Mouse (Mus musculus): ENCODE measurements around the gene Fstl1. TPM values are rescaled to one million over a fixed set of nuclear protein-coding genes. Genes with fewer than 3 reads are reported as not detected.

Gene Fstl1
- polyA plus RNA-seq, 1 experiment from 2014 or later: 175 TPM

- no peak overlapping the region for H3K27ac ChIP-seq
- no peak overlapping the region for H3K4me2 ChIP-seq (replicated peaks)
- peaks cover 24% of the 10 kb centered on the region for H3K4me1 ChIP-seq
- no peaks in the 10 kb centered on the region for H3K27me3 ChIP-seq (replicated peaks)
- 75% methylated on average over 6 of the region's 6 CpGs for WGBS
- no peak for ATAC-seq (ENCODE audit: low FRiP score, low read depth)
- H3K9me3 ChIP-seq: 0 out of 2 replicates have a peak, but pooled peaks cover 8% of the 10 kb centered on the region
- H3K9ac ChIP-seq: no peak overlapping the region
- H3K4me3 ChIP-seq: no peak overlapping the region
- 0 out of 2 replicates have a peak, but pooled peaks cover 3% of the 10 kb centered on the region for H3K36me3 ChIP-seq
These were observed 32.9 kb downstream of the Fstl1 start for GRCm38 (mm10) chr16:37809623-37809992.

- Histone ChIP-seq H3K27ac (no peak overlapping the region), H3K4me1 (peaks cover 28% of the 10 kb centered on the region), H3K36me3 (peaks cover 4% of the 10 kb centered on the region; the same call in 1 of the 2 replicates), H3K4me2 (replicated peaks) (no peak overlapping the region), H3K9me3 (no peaks in the 10 kb centered on the region), H3K27me3 (replicated peaks) (no peaks in the 10 kb centered on the region), H3K9ac (no peak overlapping the region), H3K4me3 (no peak overlapping the region)
- ATAC-seq (ENCODE audit: low FRiP score, low read depth): no peak
- WGBS: 90% methylated on average over 8 of the region's 8 CpGs
These were observed 35.2 kb downstream of the Fstl1 start for GRCm38 (mm10) chr16:37811874-37812273.

DNA sequence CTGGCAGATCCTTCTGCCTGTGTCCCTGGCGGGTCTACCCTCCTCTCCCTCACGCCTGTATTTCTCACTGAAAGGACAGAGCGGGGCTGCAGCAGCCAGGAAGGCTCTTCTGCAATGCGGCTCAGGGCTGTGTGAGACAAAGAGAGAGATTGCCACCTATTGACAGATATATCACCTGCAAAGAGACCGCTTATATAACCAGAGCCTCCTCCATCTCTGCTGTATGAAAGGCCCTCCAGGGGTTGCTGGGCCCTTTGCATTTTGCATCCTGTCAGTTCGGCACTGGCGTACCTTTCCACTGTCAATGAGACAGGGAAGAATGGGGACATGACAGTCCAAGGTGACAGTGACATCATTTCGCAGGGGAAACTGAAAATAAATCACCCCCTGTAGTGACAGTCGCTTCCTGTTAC is 35.8 kb downstream of the Fstl1 start:
- Histone ChIP-seq H3K4me2 (replicated peaks) (0 out of 2 replicates have a peak overlapping the region, but pooled peaks have one; percentile 2), H3K9ac (no peak overlapping the region), H3K27me3 (replicated peaks) (no peaks in the 10 kb centered on the region), H3K9me3 (no peaks in the 10 kb centered on the region), H3K36me3 (peaks cover 4% of the 10 kb centered on the region; the same call in 1 of the 2 replicates), H3K27ac (no peak overlapping the region), H3K4me1 (peaks cover 28% of the 10 kb centered on the region), H3K4me3 (no peak overlapping the region)
- WGBS: 48% methylated on average over 9 of the region's 9 CpGs
- ATAC-seq (ENCODE audit: low FRiP score, low read depth): peak; percentile 63

GRCm38 (mm10) chr16:37813691-37814382 is 37.2 kb downstream of the Fstl1 start:
- no peak overlapping the region for H3K4me3 ChIP-seq
- no peaks in the 10 kb centered on the region for H3K27me3 ChIP-seq (replicated peaks)
- 0 out of 2 replicates have a peak overlapping the region, but pooled peaks have one; percentile 7 for H3K27ac ChIP-seq
- H3K4me2 ChIP-seq (replicated peaks): peak overlapping the region; percentile 45
- 34% methylated on average over 5 of the region's 5 CpGs for whole genome bisulfite sequencing
- ATAC-seq (ENCODE audit: low FRiP score, low read depth): 0 out of 2 replicates have a peak, but pooled peaks have one; percentile 8
- H3K9ac ChIP-seq: no peak overlapping the region
- H3K4me1 ChIP-seq: peaks cover 28% of the 10 kb centered on the region
- H3K9me3 ChIP-seq: no peaks in the 10 kb centered on the region
- peaks cover 14% of the 10 kb centered on the region for H3K36me3 ChIP-seq

DNA sequence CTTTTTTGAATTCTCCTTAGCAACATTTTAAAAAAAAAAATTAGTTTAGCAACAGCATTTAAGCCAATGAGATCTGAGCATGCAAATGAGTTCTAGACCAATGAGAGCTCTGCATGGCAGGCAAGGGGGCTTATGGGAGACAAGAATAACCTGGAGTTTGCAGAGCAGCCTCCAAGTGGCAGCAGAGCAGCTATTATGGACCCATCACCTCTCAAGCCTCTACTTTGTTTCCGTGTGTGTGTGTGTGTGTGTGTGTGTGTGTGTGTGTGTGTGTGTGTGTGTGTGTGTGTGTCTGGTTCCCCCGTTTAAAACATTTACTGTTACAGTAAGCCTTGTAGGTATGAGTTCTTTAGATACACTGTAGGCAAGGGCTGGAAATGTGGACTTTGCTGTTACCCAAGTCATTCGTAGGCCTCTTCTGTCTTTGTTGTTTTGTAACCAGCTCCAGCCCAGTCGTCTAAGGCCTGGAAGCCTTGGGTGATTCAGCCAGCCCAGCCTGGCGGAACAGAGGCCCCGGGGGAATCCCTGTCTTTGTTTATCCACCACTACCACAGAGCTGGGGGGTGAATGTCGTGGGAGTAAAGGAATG is 37.8 kb downstream of the Fstl1 start:
- H3K4me3 ChIP-seq: no peak overlapping the region
- WGBS: 35% methylated on average over 7 of the region's 7 CpGs
- H3K4me2 ChIP-seq (replicated peaks): peak overlapping the region; percentile 45; the same call in 1 of the 2 replicates
- H3K4me1 ChIP-seq: peaks cover 24% of the 10 kb centered on the region
- H3K9ac ChIP-seq: no peak overlapping the region
- no peaks in the 10 kb centered on the region for H3K27me3 ChIP-seq (replicated peaks)
- no peaks in the 10 kb centered on the region for H3K9me3 ChIP-seq
- 0 out of 2 replicates have a peak overlapping the region, but pooled peaks have one; percentile 20 for H3K27ac ChIP-seq
- H3K36me3 ChIP-seq: peaks cover 16% of the 10 kb centered on the region
- peak; percentile 91 for ATAC-seq (ENCODE audit: low FRiP score, low read depth)

- 86% methylated on average over 4 of the region's 4 CpGs for WGBS
- Histone ChIP-seq H3K4me1 (peaks cover 16% of the 10 kb centered on the region), H3K9me3 (no peaks in the 10 kb centered on the region), H3K4me3 (no peak overlapping the region), H3K27ac (no peak overlapping the region), H3K27me3 (replicated peaks) (no peaks in the 10 kb centered on the region), H3K4me2 (replicated peaks) (no peak overlapping the region), H3K36me3 (peaks cover 37% of the 10 kb centered on the region), H3K9ac (no peak overlapping the region)
- ATAC-seq (ENCODE audit: low FRiP score, low read depth): no peak
These were observed 41.3 kb downstream of the Fstl1 start for GRCm38 (mm10) chr16:37817986-37818385.

GRCm38 (mm10) chr16:37823949-37824348 is 47.3 kb downstream of the Fstl1 start:
- H3K9me3 ChIP-seq: no peaks in the 10 kb centered on the region
- peaks cover 63% of the 10 kb centered on the region for H3K36me3 ChIP-seq
- no peaks in the 10 kb centered on the region for H3K27me3 ChIP-seq (replicated peaks)
- H3K4me1 ChIP-seq: no peaks in the 10 kb centered on the region
- H3K4me3 ChIP-seq: no peak overlapping the region
- H3K4me2 ChIP-seq (replicated peaks): no peak overlapping the region
- no peak for ATAC-seq (ENCODE audit: low FRiP score, low read depth)
- WGBS: 93% methylated on average over 5 of the region's 5 CpGs
- no peak overlapping the region for H3K9ac ChIP-seq
- no peak overlapping the region for H3K27ac ChIP-seq

- WGBS: 94% methylated on average over 12 of the region's 12 CpGs
- no peak overlapping the region for H3K4me3 ChIP-seq
- no peak overlapping the region for H3K9ac ChIP-seq
- no peaks in the 10 kb centered on the region for H3K27me3 ChIP-seq (replicated peaks)
- no peak for ATAC-seq (ENCODE audit: low FRiP score, low read depth)
- H3K36me3 ChIP-seq: peaks cover 67% of the 10 kb centered on the region
- H3K4me2 ChIP-seq (replicated peaks): no peak overlapping the region
- no peak overlapping the region for H3K27ac ChIP-seq
- no peaks in the 10 kb centered on the region for H3K4me1 ChIP-seq
- H3K9me3 ChIP-seq: no peaks in the 10 kb centered on the region
These were observed 48.3 kb downstream of the Fstl1 start for GRCm38 (mm10) chr16:37824778-37825505.

- Histone ChIP-seq H3K4me3 (no peak overlapping the region), H3K27ac (no peak overlapping the region), H3K9me3 (no peaks in the 10 kb centered on the region), H3K4me2 (replicated peaks) (no peak overlapping the region), H3K27me3 (replicated peaks) (no peaks in the 10 kb centered on the region), H3K36me3 (peaks cover 68% of the 10 kb centered on the region), H3K4me1 (no peaks in the 10 kb centered on the region), H3K9ac (no peak overlapping the region)
- no peak for ATAC-seq (ENCODE audit: low FRiP score, low read depth)
- 90% methylated on average over 3 of the region's 3 CpGs for WGBS
These were observed 49.6 kb downstream of the Fstl1 start for GRCm38 (mm10) chr16:37826286-37826685.

DNA sequence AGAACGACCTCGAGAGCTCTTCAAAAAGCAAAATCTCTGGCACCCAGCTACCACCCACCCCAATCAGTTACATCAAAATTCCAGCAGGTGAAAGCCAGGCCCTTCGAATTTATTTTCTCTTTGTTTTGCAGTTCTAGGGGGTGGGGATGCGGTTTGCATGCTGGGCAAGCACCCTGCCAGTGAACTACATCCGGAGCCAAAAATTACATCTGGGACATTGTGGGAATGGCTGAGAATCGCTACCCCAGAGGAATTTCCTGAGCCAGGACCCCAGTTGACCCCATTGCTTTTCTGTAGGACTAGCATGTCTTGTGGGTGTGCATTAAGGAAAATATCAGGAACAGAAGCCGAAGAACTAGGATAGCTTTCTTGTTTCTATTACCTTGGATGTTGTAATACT is 54.4 kb downstream of the Fstl1 start:
- H3K4me3 ChIP-seq: no peak overlapping the region
- no peak overlapping the region for H3K27ac ChIP-seq
- H3K4me1 ChIP-seq: no peaks in the 10 kb centered on the region
- no peaks in the 10 kb centered on the region for H3K9me3 ChIP-seq
- ATAC-seq (ENCODE audit: low FRiP score, low read depth): no peak
- no peak overlapping the region for H3K4me2 ChIP-seq (replicated peaks)
- 90% methylated on average over 7 of the region's 7 CpGs for WGBS
- peaks cover 60% of the 10 kb centered on the region for H3K36me3 ChIP-seq
- no peak overlapping the region for H3K9ac ChIP-seq
- H3K27me3 ChIP-seq (replicated peaks): no peaks in the 10 kb centered on the region

GRCm38 (mm10) chr16:37837571-37837970 is 60.9 kb downstream of the Fstl1 start:
- H3K9ac ChIP-seq: no peak overlapping the region
- 78% methylated on average over 3 of the region's 3 CpGs for WGBS
- H3K36me3 ChIP-seq: peaks cover 18% of the 10 kb centered on the region
- no peak for ATAC-seq (ENCODE audit: low FRiP score, low read depth)
- H3K4me2 ChIP-seq (replicated peaks): no peak overlapping the region
- H3K9me3 ChIP-seq: no peaks in the 10 kb centered on the region
- no peaks in the 10 kb centered on the region for H3K4me1 ChIP-seq
- no peaks in the 10 kb centered on the region for H3K27me3 ChIP-seq (replicated peaks)
- no peak overlapping the region for H3K4me3 ChIP-seq
- H3K27ac ChIP-seq: no peak overlapping the region

DNA sequence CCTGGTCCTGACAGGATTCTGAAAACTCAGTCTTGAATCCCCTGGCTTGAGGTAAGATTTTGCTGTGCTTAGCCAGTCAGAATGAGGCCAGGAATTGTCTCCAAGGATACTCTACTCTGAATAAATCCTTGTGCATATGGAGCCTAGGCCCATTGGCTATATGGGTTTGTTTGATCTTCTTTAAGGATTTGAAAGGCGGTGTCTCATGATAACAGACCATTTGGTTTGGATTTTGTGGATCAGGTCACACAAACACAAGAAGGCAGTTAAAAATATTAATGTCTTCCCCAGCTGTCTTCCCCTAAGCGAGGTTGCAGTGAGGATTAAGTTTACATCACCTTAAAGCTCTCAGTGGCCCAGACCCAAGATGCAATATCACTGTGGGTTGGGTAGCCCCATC is 65.8 kb downstream of the Fstl1 start:
- WGBS: 76% methylated on average over 2 of the region's 2 CpGs
- ATAC-seq (ENCODE audit: low FRiP score, low read depth): no peak

More for the DNA sequence above, 65.8 kb downstream of the Fstl1 start:
- no peaks in the 10 kb centered on the region for H3K27me3 ChIP-seq (replicated peaks)
- no peak overlapping the region for H3K27ac ChIP-seq
- no peak overlapping the region for H3K4me3 ChIP-seq
- no peaks in the 10 kb centered on the region for H3K9me3 ChIP-seq
- H3K4me1 ChIP-seq: no peaks in the 10 kb centered on the region
- H3K9ac ChIP-seq: no peak overlapping the region
- H3K36me3 ChIP-seq: no peaks in the 10 kb centered on the region
- H3K4me2 ChIP-seq (replicated peaks): no peak overlapping the region

All from neural tube, embryonic 12.5 days (tissue).